Mouse (Mus musculus): ENCODE data around the gene Ncf1. TPM values are rescaled to one million over a fixed set of nuclear protein-coding genes. Genes with fewer than 3 reads are reported as not detected.

Gene Ncf1
- polyA plus RNA-seq, 1 experiment from 2014 or later = 2.4 TPM

DNA sequence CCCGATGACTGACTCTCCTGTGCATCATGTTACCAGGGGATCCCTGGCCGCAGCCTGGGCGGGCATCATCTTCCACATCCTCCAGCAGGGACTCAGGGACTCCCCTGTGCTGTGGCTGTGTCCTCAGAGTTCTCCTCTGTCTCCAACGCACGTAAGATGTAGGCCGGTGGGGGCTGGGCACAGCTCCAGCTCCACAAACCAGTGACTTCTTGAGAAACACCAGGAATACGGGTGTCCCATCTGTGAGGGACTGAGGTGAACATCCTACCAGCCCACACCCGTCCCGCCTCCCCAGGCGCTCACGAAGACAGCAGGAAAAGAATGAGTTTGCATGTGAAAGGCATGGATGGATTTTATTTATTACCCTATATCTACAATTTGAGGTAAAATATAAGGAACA, 8.1 kb upstream of the Ncf1 start:
- Histone ChIP-seq H3K4me1 (replicated peaks; ENCODE audit: insufficient read depth, low read length) (peaks cover 12% of the 10 kb centered on the region; the same call in 1 of the 2 replicates), H3K27me3 (ENCODE audit: insufficient read depth, low read length) (no peaks in the 10 kb centered on the region), H3K9me3 (replicated peaks; ENCODE audit: low read length) (no peaks in the 10 kb centered on the region), H3K4me3 (replicated peaks; ENCODE audit: low read depth, low read length) (no peak overlapping the region), H3K4me2 (ENCODE audit: low read length) (no peak overlapping the region), H3K36me3 (ENCODE audit: insufficient read depth, low read length) (peaks cover 58% of the 10 kb centered on the region), H3K27ac (no peak overlapping the region), H3K9ac (ENCODE audit: low read depth, low read length) (no peak overlapping the region)
- ATAC-seq (replicated peaks; ENCODE audit: low FRiP score, low read depth) = no peak
- no peak for DNase-seq (ENCODE audit: low spot score)
- no peak for TF ChIP-seq CTCF (IDR thresholded peaks at IDR 0.05; ENCODE audit: low read depth)
- 90% methylated on average over 11 of the region's 11 CpGs for WGBS

DNA sequence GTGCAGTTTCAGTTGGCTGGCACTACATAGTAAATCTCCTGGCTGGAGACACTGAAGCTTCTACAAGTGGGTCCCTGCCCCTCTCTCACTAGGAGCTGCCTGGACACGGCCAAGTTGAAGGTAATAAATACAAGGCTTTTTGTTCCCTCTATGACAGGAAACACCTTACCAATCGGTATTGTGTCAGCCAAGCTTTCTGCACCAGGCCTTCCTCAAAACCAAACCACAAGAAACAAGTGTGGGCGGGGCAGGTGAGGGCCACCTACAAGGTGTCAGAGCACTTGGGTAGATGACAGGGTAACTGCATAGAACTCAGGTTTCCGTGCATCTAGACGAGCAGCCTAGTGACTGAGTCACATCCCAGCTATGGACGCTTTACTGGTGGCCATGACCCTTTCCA, 7.4 kb upstream of the Ncf1 start:
- no peak for TF ChIP-seq CTCF (IDR thresholded peaks at IDR 0.05; ENCODE audit: low read depth)
- Histone ChIP-seq H3K4me1 (replicated peaks; ENCODE audit: insufficient read depth, low read length) (peaks cover 14% of the 10 kb centered on the region; the same call in 1 of the 2 replicates), H3K27ac (no peak overlapping the region; the same call in 1 of the 2 replicates), H3K4me2 (ENCODE audit: low read length) (no peak overlapping the region), H3K9me3 (replicated peaks; ENCODE audit: low read length) (no peaks in the 10 kb centered on the region), H3K27me3 (ENCODE audit: insufficient read depth, low read length) (no peaks in the 10 kb centered on the region), H3K36me3 (ENCODE audit: insufficient read depth, low read length) (peaks cover 53% of the 10 kb centered on the region), H3K9ac (ENCODE audit: low read depth, low read length) (no peak overlapping the region), H3K4me3 (replicated peaks; ENCODE audit: low read depth, low read length) (no peak overlapping the region)
- DNase-seq (ENCODE audit: low spot score) = no peak
- WGBS = 77% methylated on average over 6 of the region's 6 CpGs
- no peak for ATAC-seq (replicated peaks; ENCODE audit: low FRiP score, low read depth)

DNA sequence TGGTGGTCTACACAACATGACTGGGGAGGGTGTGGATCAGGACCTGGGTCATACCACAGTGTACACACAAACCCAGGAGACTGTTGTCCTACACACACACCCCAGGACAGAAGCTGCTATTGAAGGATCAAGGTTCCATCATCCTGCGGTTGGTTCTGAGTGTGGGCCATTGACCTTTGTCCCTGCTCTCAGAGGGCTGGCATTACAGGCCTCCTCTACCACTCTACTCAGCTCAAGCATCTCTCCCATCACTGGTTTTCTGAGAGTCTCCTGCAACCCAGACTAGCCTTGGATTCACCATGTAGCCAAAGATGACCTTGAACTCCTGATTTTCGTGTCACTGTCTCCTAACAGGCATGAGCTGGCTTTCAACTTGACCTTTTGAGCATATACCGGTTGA, 6.8 kb upstream of the Ncf1 start:
- H3K4me3 ChIP-seq (replicated peaks; ENCODE audit: low read depth, low read length) = no peak overlapping the region
- peaks cover 47% of the 10 kb centered on the region for H3K36me3 ChIP-seq (ENCODE audit: insufficient read depth, low read length)
- H3K27ac ChIP-seq = peak overlapping the region; percentile 19; the same call in 1 of the 2 replicates
- H3K27me3 ChIP-seq (ENCODE audit: insufficient read depth, low read length) = no peaks in the 10 kb centered on the region
- no peaks in the 10 kb centered on the region for H3K9me3 ChIP-seq (replicated peaks; ENCODE audit: low read length)
- WGBS = 77% methylated on average over 3 of the region's 3 CpGs
- no peak for DNase-seq (ENCODE audit: low spot score)
- ATAC-seq (replicated peaks; ENCODE audit: low FRiP score, low read depth) = no peak
- H3K4me2 ChIP-seq (ENCODE audit: low read length) = no peak overlapping the region
- no peak for TF ChIP-seq CTCF (IDR thresholded peaks at IDR 0.05; ENCODE audit: low read depth)
- H3K4me1 ChIP-seq (replicated peaks; ENCODE audit: insufficient read depth, low read length) = peaks cover 14% of the 10 kb centered on the region; the same call in 1 of the 2 replicates
- H3K9ac ChIP-seq (ENCODE audit: low read depth, low read length) = no peak overlapping the region

DNA sequence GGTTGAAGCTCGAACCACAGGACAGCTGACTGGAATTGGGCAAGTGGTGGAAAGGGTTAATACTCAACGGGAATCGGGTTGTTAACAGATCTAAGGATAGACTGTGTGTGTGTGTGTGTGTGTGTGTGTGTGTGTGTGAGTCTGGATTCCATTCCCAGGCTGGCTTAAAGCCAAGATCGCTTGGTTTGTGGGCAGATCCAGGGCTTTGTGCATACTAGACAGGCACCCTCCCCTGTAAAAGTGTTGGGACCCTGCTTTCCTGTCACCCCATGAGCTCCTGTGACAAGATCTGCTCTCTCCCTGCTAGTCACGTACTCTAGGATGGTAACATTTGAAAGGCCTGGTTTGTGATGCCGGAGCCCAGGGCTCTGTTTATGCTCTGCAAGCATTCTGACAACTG, 5.7 kb upstream of the Ncf1 start:
- no peak overlapping the region for H3K4me3 ChIP-seq (replicated peaks; ENCODE audit: low read depth, low read length)
- H3K9ac ChIP-seq (ENCODE audit: low read depth, low read length) = no peak overlapping the region
- no peak for TF ChIP-seq CTCF (IDR thresholded peaks at IDR 0.05; ENCODE audit: low read depth)
- H3K9me3 ChIP-seq (replicated peaks; ENCODE audit: low read length) = no peaks in the 10 kb centered on the region
- DNase-seq (ENCODE audit: low spot score) = peak; percentile 67
- H3K4me2 ChIP-seq (ENCODE audit: low read length) = no peak overlapping the region
- no peaks in the 10 kb centered on the region for H3K27me3 ChIP-seq (ENCODE audit: insufficient read depth, low read length)
- no peak for ATAC-seq (replicated peaks; ENCODE audit: low FRiP score, low read depth)
- H3K36me3 ChIP-seq (ENCODE audit: insufficient read depth, low read length) = peaks cover 36% of the 10 kb centered on the region
- 31% methylated on average over 6 of the region's 6 CpGs for WGBS
- H3K27ac ChIP-seq = peak overlapping the region; percentile 31; the same call in 1 of the 2 replicates
- peaks cover 14% of the 10 kb centered on the region; the same call in 1 of the 2 replicates for H3K4me1 ChIP-seq (replicated peaks; ENCODE audit: insufficient read depth, low read length)

DNA sequence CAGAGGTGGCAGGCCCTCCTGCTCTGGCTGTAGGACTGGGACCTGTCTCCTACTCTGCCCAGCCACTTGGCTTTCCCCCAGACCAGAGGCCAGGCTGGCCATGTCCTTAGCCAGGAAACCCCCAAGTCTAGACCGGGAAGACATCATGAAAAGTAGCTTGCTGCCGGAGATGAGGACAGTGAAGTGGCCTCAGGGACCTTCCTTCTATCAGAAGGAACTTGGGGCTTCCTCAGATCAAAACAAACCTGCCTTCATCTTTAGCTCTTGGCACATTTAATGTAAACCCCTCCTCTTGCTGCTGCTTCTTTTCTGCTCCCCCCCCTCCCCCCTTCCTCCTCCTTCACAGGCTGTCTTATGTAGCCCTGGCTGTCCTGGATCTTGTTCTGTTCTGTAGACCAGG, 4.8 kb upstream of the Ncf1 start:
- 46% methylated on average over 2 of the region's 2 CpGs for WGBS
- H3K9me3 ChIP-seq (replicated peaks; ENCODE audit: low read length) = no peaks in the 10 kb centered on the region
- peaks cover 27% of the 10 kb centered on the region for H3K36me3 ChIP-seq (ENCODE audit: insufficient read depth, low read length)
- H3K9ac ChIP-seq (ENCODE audit: low read depth, low read length) = no peak overlapping the region
- H3K4me1 ChIP-seq (replicated peaks; ENCODE audit: insufficient read depth, low read length) = peaks cover 14% of the 10 kb centered on the region; the same call in 1 of the 2 replicates
- DNase-seq (ENCODE audit: low spot score) (no peak), ATAC-seq (replicated peaks; ENCODE audit: low FRiP score, low read depth) (no peak)
- no peak overlapping the region for H3K4me2 ChIP-seq (ENCODE audit: low read length)
- no peak overlapping the region for H3K27ac ChIP-seq
- no peak for TF ChIP-seq CTCF (IDR thresholded peaks at IDR 0.05; ENCODE audit: low read depth)
- H3K4me3 ChIP-seq (replicated peaks; ENCODE audit: low read depth, low read length) = no peak overlapping the region
- no peaks in the 10 kb centered on the region for H3K27me3 ChIP-seq (ENCODE audit: insufficient read depth, low read length)

DNA sequence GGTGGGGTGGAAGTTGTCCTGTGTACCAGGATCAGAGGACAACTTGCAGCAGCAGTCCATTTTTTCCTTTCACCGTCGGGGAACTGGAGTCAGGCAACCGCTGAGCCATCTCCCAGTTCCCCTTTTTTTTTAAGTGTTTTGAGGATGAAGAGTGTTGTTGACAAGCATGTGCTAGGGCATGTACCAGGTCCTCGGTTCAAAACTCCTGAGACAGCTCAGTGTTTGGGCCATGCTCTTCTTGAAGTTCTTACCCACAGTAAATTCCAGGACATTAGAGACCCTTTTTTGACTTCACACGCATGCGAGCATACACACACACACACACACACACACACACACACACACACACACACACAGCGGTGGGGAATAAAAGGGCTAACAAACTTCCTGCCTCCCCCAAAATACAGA, 3.8 kb upstream of the Ncf1 start:
- Histone ChIP-seq H3K4me1 (replicated peaks; ENCODE audit: insufficient read depth, low read length) (peaks cover 14% of the 10 kb centered on the region; the same call in 1 of the 2 replicates), H3K4me3 (replicated peaks; ENCODE audit: low read depth, low read length) (no peak overlapping the region), H3K9ac (ENCODE audit: low read depth, low read length) (no peak overlapping the region), H3K27me3 (ENCODE audit: insufficient read depth, low read length) (no peaks in the 10 kb centered on the region), H3K9me3 (replicated peaks; ENCODE audit: low read length) (no peaks in the 10 kb centered on the region), H3K36me3 (ENCODE audit: insufficient read depth, low read length) (peaks cover 17% of the 10 kb centered on the region), H3K27ac (peak overlapping the region; percentile 48; the same call in 1 of the 2 replicates), H3K4me2 (ENCODE audit: low read length) (no peak overlapping the region)
- DNase-seq (ENCODE audit: low spot score) (no peak), ATAC-seq (replicated peaks; ENCODE audit: low FRiP score, low read depth) (no peak)
- no peak for TF ChIP-seq CTCF (IDR thresholded peaks at IDR 0.05; ENCODE audit: low read depth)
- 36% methylated on average over 7 of the region's 7 CpGs for WGBS

DNA sequence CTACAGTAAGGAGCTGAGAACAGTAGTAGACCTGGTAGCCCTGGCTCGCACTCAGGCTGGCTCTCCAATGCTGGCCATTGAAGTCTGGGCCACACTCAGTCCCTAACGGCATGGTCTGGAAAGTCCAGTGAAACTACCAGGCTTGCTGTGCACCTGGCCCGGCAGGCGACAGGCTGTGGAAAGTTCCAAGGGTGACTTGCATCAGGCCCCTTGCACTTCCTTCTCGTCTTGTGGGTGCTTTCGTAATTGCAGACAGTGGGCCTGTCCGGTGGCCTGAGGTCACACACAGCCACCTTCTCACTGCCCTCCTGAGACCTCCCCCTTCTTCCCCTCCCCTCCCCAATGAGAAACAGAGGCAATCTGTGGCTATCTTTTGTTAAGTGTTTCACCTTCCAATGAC, 3.1 kb upstream of the Ncf1 start:
- TF ChIP-seq CTCF (IDR thresholded peaks at IDR 0.05; ENCODE audit: low read depth) = no peak
- peak; percentile 35 for DNase-seq (ENCODE audit: low spot score)
- Histone ChIP-seq H3K4me1 (replicated peaks; ENCODE audit: insufficient read depth, low read length) (peaks cover 14% of the 10 kb centered on the region; the same call in 1 of the 2 replicates), H3K9ac (ENCODE audit: low read depth, low read length) (no peak overlapping the region), H3K4me3 (replicated peaks; ENCODE audit: low read depth, low read length) (no peak overlapping the region), H3K9me3 (replicated peaks; ENCODE audit: low read length) (no peaks in the 10 kb centered on the region), H3K27me3 (ENCODE audit: insufficient read depth, low read length) (no peaks in the 10 kb centered on the region), H3K27ac (peak overlapping the region; percentile 48), H3K36me3 (ENCODE audit: insufficient read depth, low read length) (peaks cover 10% of the 10 kb centered on the region), H3K4me2 (ENCODE audit: low read length) (no peak overlapping the region)
- no peak for ATAC-seq (replicated peaks; ENCODE audit: low FRiP score, low read depth)
- WGBS = 16% methylated on average over 7 of the region's 7 CpGs
